Mouse (Mus musculus): ENCODE results near the gene Spryd3. TPM values are rescaled to one million over a fixed set of nuclear protein-coding genes. Genes with fewer than 3 reads are reported as not detected.

The Spryd3 gene
- polyA plus RNA-seq, 1 experiment from 2014 or later, result 19.0 TPM

DNA sequence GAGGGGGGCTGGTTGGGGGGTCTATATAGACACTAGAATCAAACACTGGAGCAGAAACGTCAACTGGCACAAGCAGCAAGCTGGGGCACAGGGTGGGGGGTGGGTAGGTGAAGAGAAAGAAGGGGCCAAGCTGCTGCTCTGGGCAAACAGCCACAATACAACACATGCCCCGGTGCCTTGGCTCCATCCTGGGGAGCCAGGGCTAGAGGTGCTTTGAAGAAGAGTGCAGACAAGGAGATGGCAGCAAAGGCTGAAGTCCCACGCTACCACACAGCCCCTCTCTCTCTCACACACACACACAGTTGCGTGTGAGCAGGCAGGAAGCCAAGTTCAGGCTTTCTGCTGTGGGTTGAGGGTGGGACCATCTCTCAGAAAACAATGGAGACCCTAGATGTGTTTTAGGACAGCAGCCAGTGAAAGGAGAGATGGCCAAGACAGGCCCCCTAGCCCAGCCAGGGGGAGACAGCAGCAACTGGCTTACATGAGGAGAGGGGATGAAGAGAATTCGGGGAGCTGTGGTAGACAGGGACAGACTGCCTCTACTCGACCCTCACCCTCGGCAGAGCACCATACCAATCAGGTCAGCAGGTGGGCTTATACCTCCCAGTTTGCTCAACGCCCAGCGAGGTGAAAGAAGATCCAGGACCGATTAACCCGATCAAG is 19.1 kb downstream of the Spryd3 start:
- ATAC-seq (ENCODE audit: low FRiP score, low TSS enrichment), result no peak
- 71% methylated on average over 11 of the region's 11 CpGs for WGBS
- H3K9me3 ChIP-seq (ENCODE audit: low read length), result no peaks in the 10 kb centered on the region
- no peak overlapping the region for H3K9ac ChIP-seq (replicated peaks; ENCODE audit: low read length)
- no peak overlapping the region for H3K4me3 ChIP-seq (ENCODE audit: low read length)
- no peak overlapping the region for H3K4me2 ChIP-seq (replicated peaks; ENCODE audit: low read depth, low read length)
- no peaks in the 10 kb centered on the region for H3K4me1 ChIP-seq (ENCODE audit: insufficient read depth, low read length)
- H3K27ac ChIP-seq (ENCODE audit: low read length), result 0 out of 2 replicates have a peak overlapping the region, but pooled peaks have one; percentile 11
- H3K27me3 ChIP-seq (ENCODE audit: insufficient read depth, low read length), result no peaks in the 10 kb centered on the region
- peaks cover 57% of the 10 kb centered on the region for H3K36me3 ChIP-seq (ENCODE audit: insufficient read depth, low read length)

GRCm38 (mm10) chr15:102115731-102116231 is 20.3 kb downstream of the Spryd3 start:
- Histone ChIP-seq H3K9me3 (ENCODE audit: low read length) (no peaks in the 10 kb centered on the region), H3K4me2 (replicated peaks; ENCODE audit: low read depth, low read length) (no peak overlapping the region), H3K27me3 (ENCODE audit: insufficient read depth, low read length) (no peaks in the 10 kb centered on the region), H3K27ac (ENCODE audit: low read length) (no peak overlapping the region), H3K36me3 (ENCODE audit: insufficient read depth, low read length) (peaks cover 66% of the 10 kb centered on the region), H3K4me3 (ENCODE audit: low read length) (no peak overlapping the region), H3K9ac (replicated peaks; ENCODE audit: low read length) (no peak overlapping the region), H3K4me1 (ENCODE audit: insufficient read depth, low read length) (peaks cover 6% of the 10 kb centered on the region)
- no peak for ATAC-seq (ENCODE audit: low FRiP score, low TSS enrichment)
- 78% methylated on average over 9 of the region's 9 CpGs for WGBS

GRCm38 (mm10) chr15:102114651-102115260 is 21.3 kb downstream of the Spryd3 start:
- H3K27ac ChIP-seq (ENCODE audit: low read length), result no peak overlapping the region
- no peak for ATAC-seq (ENCODE audit: low FRiP score, low TSS enrichment)
- no peak overlapping the region for H3K9ac ChIP-seq (replicated peaks; ENCODE audit: low read length)
- no peaks in the 10 kb centered on the region for H3K27me3 ChIP-seq (ENCODE audit: insufficient read depth, low read length)
- H3K4me1 ChIP-seq (ENCODE audit: insufficient read depth, low read length), result peaks cover 14% of the 10 kb centered on the region
- no peak overlapping the region for H3K4me3 ChIP-seq (ENCODE audit: low read length)
- H3K36me3 ChIP-seq (ENCODE audit: insufficient read depth, low read length), result peaks cover 75% of the 10 kb centered on the region
- H3K9me3 ChIP-seq (ENCODE audit: low read length), result no peaks in the 10 kb centered on the region
- 85% methylated on average over 7 of the region's 7 CpGs for WGBS
- H3K4me2 ChIP-seq (replicated peaks; ENCODE audit: low read depth, low read length), result no peak overlapping the region

DNA sequence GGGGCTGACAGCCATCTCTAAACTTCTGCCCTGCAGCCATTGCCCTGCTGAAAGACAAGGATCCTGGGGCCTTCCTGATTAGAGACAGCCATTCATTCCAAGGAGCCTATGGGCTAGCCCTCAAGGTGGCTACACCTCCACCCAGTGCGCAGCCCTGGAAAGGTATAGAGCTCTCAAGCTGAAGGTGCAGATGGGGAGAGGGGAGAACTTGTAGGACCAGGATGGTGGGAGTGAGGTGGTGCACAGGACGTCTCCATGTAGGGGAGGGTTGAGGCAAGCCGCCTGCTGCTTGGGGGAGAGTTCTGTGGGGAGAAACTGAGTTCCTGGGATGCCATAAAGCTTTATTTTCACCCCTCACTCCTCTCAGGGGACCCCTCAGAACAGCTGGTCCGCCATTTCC is 22.4 kb downstream of the Spryd3 start:
- Histone ChIP-seq H3K4me3 (ENCODE audit: low read length) (no peak overlapping the region), H3K9ac (replicated peaks; ENCODE audit: low read length) (no peak overlapping the region), H3K4me2 (replicated peaks; ENCODE audit: low read depth, low read length) (no peak overlapping the region), H3K4me1 (ENCODE audit: insufficient read depth, low read length) (peaks cover 23% of the 10 kb centered on the region), H3K36me3 (ENCODE audit: insufficient read depth, low read length) (peaks cover 73% of the 10 kb centered on the region), H3K27me3 (ENCODE audit: insufficient read depth, low read length) (no peaks in the 10 kb centered on the region), H3K27ac (ENCODE audit: low read length) (no peak overlapping the region), H3K9me3 (ENCODE audit: low read length) (no peaks in the 10 kb centered on the region)
- no peak for ATAC-seq (ENCODE audit: low FRiP score, low TSS enrichment)
- 81% methylated on average over 4 of the region's 4 CpGs for whole genome bisulfite sequencing

- Histone ChIP-seq H3K4me1 (ENCODE audit: insufficient read depth, low read length) (peaks cover 25% of the 10 kb centered on the region), H3K27ac (ENCODE audit: low read length) (no peak overlapping the region), H3K27me3 (ENCODE audit: insufficient read depth, low read length) (no peaks in the 10 kb centered on the region), H3K9me3 (ENCODE audit: low read length) (no peaks in the 10 kb centered on the region), H3K9ac (replicated peaks; ENCODE audit: low read length) (no peak overlapping the region), H3K4me2 (replicated peaks; ENCODE audit: low read depth, low read length) (no peak overlapping the region), H3K4me3 (ENCODE audit: low read length) (no peak overlapping the region), H3K36me3 (ENCODE audit: insufficient read depth, low read length) (peaks cover 70% of the 10 kb centered on the region)
- no peak for ATAC-seq (ENCODE audit: low FRiP score, low TSS enrichment)
- 74% methylated on average over 8 of the region's 8 CpGs for WGBS
These were observed 23.2 kb downstream of the Spryd3 start for GRCm38 (mm10) chr15:102112827-102113226.

DNA sequence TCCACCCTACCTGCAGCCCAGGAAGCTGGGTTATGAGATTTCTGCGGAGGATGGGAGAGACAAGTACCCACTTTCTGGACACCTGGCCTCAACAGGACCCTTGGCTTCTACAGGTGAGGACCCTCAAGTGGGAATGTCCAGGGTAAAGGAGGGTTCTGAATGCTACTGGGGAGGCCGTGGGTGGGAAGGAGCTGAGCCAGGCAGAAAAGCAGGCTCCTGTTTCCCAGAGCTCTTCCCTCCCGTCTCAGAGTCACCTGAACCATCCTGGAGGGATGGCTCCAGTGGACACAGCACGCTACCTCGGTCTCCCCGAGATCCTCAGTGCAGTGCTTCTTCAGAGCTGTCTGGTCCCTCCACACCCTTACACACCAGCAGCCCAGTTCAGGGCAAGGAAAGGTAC is 23.9 kb downstream of the Spryd3 start:
- Histone ChIP-seq H3K4me2 (replicated peaks; ENCODE audit: low read depth, low read length) (no peak overlapping the region), H3K4me3 (ENCODE audit: low read length) (no peak overlapping the region), H3K4me1 (ENCODE audit: insufficient read depth, low read length) (peaks cover 32% of the 10 kb centered on the region), H3K27me3 (ENCODE audit: insufficient read depth, low read length) (no peaks in the 10 kb centered on the region), H3K9ac (replicated peaks; ENCODE audit: low read length) (no peak overlapping the region), H3K9me3 (ENCODE audit: low read length) (no peaks in the 10 kb centered on the region), H3K27ac (ENCODE audit: low read length) (no peak overlapping the region), H3K36me3 (ENCODE audit: insufficient read depth, low read length) (peaks cover 73% of the 10 kb centered on the region)
- no peak for ATAC-seq (ENCODE audit: low FRiP score, low TSS enrichment)
- WGBS, result 91% methylated on average over 6 of the region's 6 CpGs

GRCm38 (mm10) chr15:102111495-102111829 is 24.6 kb downstream of the Spryd3 start:
- Histone ChIP-seq H3K9ac (replicated peaks; ENCODE audit: low read length) (no peak overlapping the region), H3K36me3 (ENCODE audit: insufficient read depth, low read length) (peaks cover 70% of the 10 kb centered on the region), H3K9me3 (ENCODE audit: low read length) (no peaks in the 10 kb centered on the region), H3K27me3 (ENCODE audit: insufficient read depth, low read length) (no peaks in the 10 kb centered on the region), H3K4me2 (replicated peaks; ENCODE audit: low read depth, low read length) (no peak overlapping the region), H3K4me3 (ENCODE audit: low read length) (no peak overlapping the region), H3K4me1 (ENCODE audit: insufficient read depth, low read length) (peaks cover 39% of the 10 kb centered on the region), H3K27ac (ENCODE audit: low read length) (no peak overlapping the region)
- 83% methylated on average over 11 of the region's 11 CpGs for WGBS
- ATAC-seq (ENCODE audit: low FRiP score, low TSS enrichment), result no peak

GRCm38 (mm10) chr15:102110701-102111494 is 25.1 kb downstream of the Spryd3 start:
- peaks cover 68% of the 10 kb centered on the region for H3K36me3 ChIP-seq (ENCODE audit: insufficient read depth, low read length)
- peak overlapping the region; percentile 44; the same call in 1 of the 2 replicates for H3K27ac ChIP-seq (ENCODE audit: low read length)
- no peaks in the 10 kb centered on the region for H3K9me3 ChIP-seq (ENCODE audit: low read length)
- no peak overlapping the region for H3K4me2 ChIP-seq (replicated peaks; ENCODE audit: low read depth, low read length)
- WGBS, result 55% methylated on average over 29 of the region's 29 CpGs
- H3K9ac ChIP-seq (replicated peaks; ENCODE audit: low read length), result no peak overlapping the region
- no peak overlapping the region for H3K4me3 ChIP-seq (ENCODE audit: low read length)
- peaks cover 45% of the 10 kb centered on the region for H3K4me1 ChIP-seq (ENCODE audit: insufficient read depth, low read length)
- H3K27me3 ChIP-seq (ENCODE audit: insufficient read depth, low read length), result no peaks in the 10 kb centered on the region
- ATAC-seq (ENCODE audit: low FRiP score, low TSS enrichment), result peak; percentile 8; the same call in 1 of the 2 replicates

- 53% methylated on average over 7 of the region's 7 CpGs for WGBS
- H3K36me3 ChIP-seq (ENCODE audit: insufficient read depth, low read length), result peaks cover 62% of the 10 kb centered on the region
- H3K4me3 ChIP-seq (ENCODE audit: low read length), result no peak overlapping the region
- peaks cover 51% of the 10 kb centered on the region for H3K4me1 ChIP-seq (ENCODE audit: insufficient read depth, low read length)
- no peak for ATAC-seq (ENCODE audit: low FRiP score, low TSS enrichment)
- H3K4me2 ChIP-seq (replicated peaks; ENCODE audit: low read depth, low read length), result 0 out of 2 replicates have a peak overlapping the region, but pooled peaks have one; percentile 5
- no peak overlapping the region for H3K27ac ChIP-seq (ENCODE audit: low read length)
- H3K27me3 ChIP-seq (ENCODE audit: insufficient read depth, low read length), result no peaks in the 10 kb centered on the region
- no peak overlapping the region for H3K9ac ChIP-seq (replicated peaks; ENCODE audit: low read length)
- H3K9me3 ChIP-seq (ENCODE audit: low read length), result no peaks in the 10 kb centered on the region
These were observed 25.8 kb downstream of the Spryd3 start for GRCm38 (mm10) chr15:102110271-102110670.
